Mouse (Mus musculus) heart, postnatal 0 days (tissue): ENCODE data around the gene Mamld1.

Source experiments
- CTCF ChIP-seq: IDR thresholded peaks from 2 replicates; pipeline ENCODE4 v1.5.1; 2016; ENCODE audit warnings: antibody characterized with exemption, control low read depth, low read depth
- EP300 ChIP-seq: IDR thresholded peaks from 2 replicates; pipeline ENCODE4 v1.6.1; 2016; ENCODE audit warnings: antibody characterized with exemption, low read depth

DNA sequence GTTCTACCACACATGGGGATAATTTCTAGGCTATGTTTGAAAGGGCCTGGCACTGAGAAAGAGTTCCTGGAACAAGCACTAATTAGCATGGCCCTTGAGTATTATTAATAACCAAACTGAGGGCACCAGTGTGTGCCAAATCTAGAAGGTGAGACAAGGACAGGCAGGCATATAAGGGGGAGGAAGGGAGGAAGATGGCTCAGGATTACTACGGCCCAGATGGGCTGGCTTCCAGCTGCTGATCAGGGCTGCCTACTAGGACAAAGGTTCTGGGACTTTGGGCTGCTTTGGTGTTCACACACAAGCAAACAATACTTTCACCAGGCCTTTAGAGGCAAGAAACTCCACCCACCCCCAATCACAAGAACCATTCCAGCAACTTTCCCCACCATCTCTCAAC is 136.3 kb downstream of the Mamld1 start:
- TF ChIP-seq CTCF (no peak), EP300 (no peak)
